Mouse (Mus musculus) thymus, adult 2 months (tissue): ENCODE results near the gene Tmem238.

Experiments used
- CTCF ChIP-seq: fragments of 200-500 bp; IDR thresholded peaks from 2 replicates; pipeline ENCODE4 v1.5.1; 2012; ENCODE audit warnings: mild to moderate bottlenecking, control low read depth, low read length, moderate library complexity, borderline replicate concordance; ENCODE audit not compliant: control insufficient read depth, poor library complexity, insufficient read depth; ENCODE audit errors: extremely low read depth
- POLR2A ChIP-seq: fragments of 200-500 bp; IDR thresholded peaks from 2 replicates; pipeline ENCODE4 v1.6.1; 2012; ENCODE audit warnings: mild to moderate bottlenecking, low read length, control low read depth, moderate library complexity; ENCODE audit not compliant: control insufficient read depth, poor library complexity, insufficient read depth; ENCODE audit errors: extremely low read depth

GRCm38 (mm10) chr7:4795767-4796433, 6.4 kb upstream of the Tmem238 start:
- TF ChIP-seq POLR2A: no peak
- no peak for TF ChIP-seq CTCF
